Mouse (Mus musculus): Measurements from ENCODE around the gene Tmem14c.

- no peak for TF ChIP-seq E2F4 (IDR thresholded peaks at IDR 0.05; ENCODE audit: insufficient replicate concordance, low read depth, low read length)
- TF ChIP-seq CTCF (conservative IDR thresholded peaks at IDR 0.05 in 1 of 2, IDR thresholded peaks at IDR 0.05 in 1 of 2; ENCODE audit: low read depth in 2 of 2, low read length in 2 of 2) = no peak
- no peak for TF ChIP-seq TCF12 (IDR thresholded peaks at IDR 0.05; ENCODE audit: low read depth, low read length)
- no peak for TF ChIP-seq POLR2A (IDR thresholded peaks at IDR 0.05; ENCODE audit: low read depth, low read length)
- no peak for TF ChIP-seq ZKSCAN1 (IDR thresholded peaks at IDR 0.05; ENCODE audit: borderline replicate concordance, low read depth, low read length)
- no peak for TF ChIP-seq EP300 (IDR thresholded peaks at IDR 0.05; ENCODE audit: low read length)
- no peak for TF ChIP-seq ZNF384 (IDR thresholded peaks at IDR 0.05; ENCODE audit: low read depth, low read length)
- TF ChIP-seq MAX (IDR thresholded peaks at IDR 0.05; ENCODE audit: low read length) = no peak
These were observed 2.1 kb downstream of the Tmem14c start for GRCm38 (mm10) chr13:41018236-41018635.

All from CH12.LX (cell line).